7 mouse cellular contexts compared by ENCODE assay signal in genomic region chr5:138193771-138194727, GRCm38 (mm10). TPM values are rescaled to one million over a fixed set of nuclear protein-coding genes. Genes with fewer than 3 reads are reported as not detected.
DNase-seq lines count a peak whose midpoint lies in the region; ATAC-seq and TF ChIP-seq lines count a peak whose summit lies in the region.

Gene Mblac1 (plus strand): TSS chr5:138194314.

- H3K4me1 ChIP-seq in intestine, embryonic 15.5 days (replicated peaks), result peaks cover 5% of the 10 kb centered on the region; the same call in 1 of the 2 replicates
- H3K4me1 ChIP-seq in midbrain, embryonic 12.5 days, result peaks cover 9% of the 10 kb centered on the region; the same call in 1 of the 2 replicates
- H3K4me1 ChIP-seq in small intestine, adult 2 months (ENCODE audit: control insufficient read depth, insufficient read depth, insufficient read length, low read length), result peaks cover 5% of the 10 kb centered on the region

- peak within 1 kb of the TSS; percentile 70 for H3K4me3 ChIP-seq in intestine, embryonic 15.5 days (replicated peaks)
- H3K4me3 ChIP-seq in midbrain, embryonic 12.5 days, result peak within 1 kb of the TSS; percentile 60
- H3K4me3 ChIP-seq in small intestine, adult 2 months (ENCODE audit: low read depth, low read length), result peak within 1 kb of the TSS; percentile 77

- H3K4me2 ChIP-seq in intestine, embryonic 15.5 days (replicated peaks), result peak within 1 kb of the TSS; percentile 90
- peak within 1 kb of the TSS; percentile 94 for H3K4me2 ChIP-seq in midbrain, embryonic 12.5 days (replicated peaks)

- no peaks in the 10 kb centered on the region for H3K27me3 ChIP-seq in intestine, embryonic 15.5 days (replicated peaks)
- no peaks in the 10 kb centered on the region for H3K27me3 ChIP-seq in midbrain, embryonic 12.5 days
- no peaks in the 10 kb centered on the region for H3K27me3 ChIP-seq in small intestine, adult 2 months (ENCODE audit: control insufficient read depth, insufficient read depth, low read length)

- H3K27ac ChIP-seq in intestine, embryonic 15.5 days, result peak within 1 kb of the TSS; percentile 82
- H3K27ac ChIP-seq in midbrain, embryonic 12.5 days (replicated peaks), result peak within 1 kb of the TSS; percentile 84
- H3K27ac ChIP-seq in small intestine, adult 2 months (ENCODE audit: insufficient read depth, low read depth, low read length), result peak within 1 kb of the TSS; percentile 17

- H3K9ac ChIP-seq in intestine, embryonic 15.5 days, result peak within 1 kb of the TSS; percentile 83
- peak within 1 kb of the TSS; percentile 83 for H3K9ac ChIP-seq in midbrain, embryonic 12.5 days (replicated peaks)

- no peak; the same call in 1 of the 2 replicates for TF ChIP-seq POLR2A in small intestine, adult 2 months (IDR thresholded peaks at IDR 0.05; ENCODE audit: low read depth, low read length)

- WGBS in intestine, embryonic 15.5 days, result 6% methylated on average over 54 of the region's 54 CpGs
- WGBS in midbrain, embryonic 12.5 days, result 10% methylated on average over 54 of the region's 54 CpGs
- 3% methylated on average over 54 of the region's 54 CpGs for whole genome bisulfite sequencing in small intestine, adult 2 months

- intact Hi-C loops in left cerebral cortex, postnatal 4 days (cut with DNase I), result no loop called here

- DNase-seq in adrenal gland, adult 18-20 months (ENCODE audit: low spot score in 2 of 2), result peak; percentile 78 to 79
- DNase-seq in embryo, embryonic 10.5 days (ENCODE audit: low spot score), result peak; percentile 94
- DNase-seq in gastrocnemius, postnatal 25 days, result peak; percentile 81
- peak; percentile 83 for DNase-seq in left cerebral cortex, postnatal 4 days

- TF ChIP-seq CTCF in small intestine, adult 2 months (IDR thresholded peaks at IDR 0.05; ENCODE audit: extremely low read depth, insufficient read length, insufficient replicate concordance, low read depth, low read length), result no peak

- H3K9me3 ChIP-seq in intestine, embryonic 15.5 days, result no peaks in the 10 kb centered on the region
- H3K9me3 ChIP-seq in midbrain, embryonic 12.5 days, result no peaks in the 10 kb centered on the region

- ATAC-seq in intestine, embryonic 15.5 days, result peak; percentile 87
- ATAC-seq in midbrain, embryonic 12.5 days (ENCODE audit: low FRiP score, low read depth), result peak; percentile 84

- 0 out of 2 replicates have a peak, but pooled peaks cover 4% of the 10 kb centered on the region for H3K36me3 ChIP-seq in intestine, embryonic 15.5 days
- peaks cover 35% of the 10 kb centered on the region for H3K36me3 ChIP-seq in midbrain, embryonic 12.5 days
- no peaks in the 10 kb centered on the region for H3K36me3 ChIP-seq in small intestine, adult 2 months (ENCODE audit: control insufficient read depth, insufficient read depth, low read length)

RNA-seq across cellular contexts. Expression of gene Mblac1, which starts in this region (rescaled TPM):
- 1 to 10 TPM; 6.4 to 9.0 TPM for total RNA-seq in adrenal gland, adult 18-20 months (2021)
- 1 to 10 TPM; 1.6 to 2.1 TPM for total RNA-seq in gastrocnemius, postnatal 25 days (2021)
- polyA plus RNA-seq in intestine, embryonic 15.5 days (2015; fragmentation: Nextera tagmentation; extraction: Ambion mirVana), result 7.5 TPM in 2 replicates
- total RNA-seq in left cerebral cortex, postnatal 4 days (2021), result 10 to 100 TPM in 1 of 2 experiments, 1 to 10 TPM in 1; 7.9 to 10.4 TPM
- polyA plus RNA-seq in midbrain, embryonic 12.5 days (2016; fragmentation: Nextera tagmentation; extraction: Ambion mirVana), result 11.6 and 12.2 TPM in 2 replicates
- polyA plus RNA-seq in small intestine, adult 2 months (2012; rRNA removed), result 2.4 and 3.0 TPM in 2 replicates

Comparison
In these comparisons a context has a peak if more than half of its experiments do, and no peak if none do; other contexts are left out.
1. Peak in every context shown above with its lines: DNase-seq, ATAC-seq, H3K4me3 ChIP-seq and H3K27ac ChIP-seq.
2. H3K27ac ChIP-seq: peak in every context shown above with its lines; median percentile 84 in midbrain, embryonic 12.5 days; 82 in intestine, embryonic 15.5 days; 17 in small intestine, adult 2 months.